Mouse (Mus musculus) liver, adult (tissue): ENCODE data around the gene Rcor2.

Experiments used
- GATA4 ChIP-seq: IDR thresholded peaks from 2 replicates; pipeline ENCODE4 v1.6.1; 2014; ENCODE audit warnings: mild to moderate bottlenecking, low read length; ENCODE audit not compliant: insufficient replicate concordance

Rcor2 gene

DNA sequence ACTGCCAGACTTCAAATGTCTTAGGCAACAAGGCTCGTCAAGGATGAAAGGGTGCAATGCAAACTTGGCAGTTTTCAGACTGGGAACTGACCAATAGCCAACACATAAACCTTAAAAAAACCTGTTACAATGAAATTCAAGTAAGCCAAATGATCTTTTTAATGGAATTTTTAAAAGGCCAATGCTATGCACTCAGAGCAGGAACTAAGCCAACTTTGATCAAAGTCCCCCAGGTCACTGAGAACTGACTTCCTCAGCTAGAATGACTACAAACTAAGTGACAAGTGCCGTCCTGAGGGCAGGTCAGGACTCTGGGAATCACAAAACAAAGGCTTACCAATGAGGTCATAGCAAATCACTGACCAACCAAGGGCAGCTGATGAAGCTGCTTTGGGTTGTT, 53.1 kb downstream of the Rcor2 start:
- TF ChIP-seq GATA4, result no peak

DNA sequence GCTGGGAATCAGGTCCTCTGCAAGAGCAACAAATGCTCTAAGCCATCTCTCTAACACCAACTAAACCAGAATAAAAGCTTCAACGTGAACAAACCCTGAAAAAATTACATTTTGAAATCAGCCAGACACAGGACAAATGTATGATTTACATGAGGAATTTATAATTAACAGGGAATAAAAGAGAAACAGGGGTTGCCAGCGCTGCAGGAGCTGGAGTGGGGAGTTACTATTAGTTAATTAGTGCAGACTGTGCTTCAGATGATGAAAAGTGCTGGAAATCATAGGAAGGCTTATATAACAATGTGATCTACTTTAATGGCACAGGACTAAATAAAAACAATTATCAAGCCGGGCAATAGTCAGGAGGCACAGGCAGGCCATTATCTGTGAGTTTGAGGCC, 54.3 kb downstream of the Rcor2 start:
- TF ChIP-seq GATA4, result no peak
